Mouse (Mus musculus) stomach, embryonic 16.5 days (tissue): ENCODE measurements around the gene Olfr12. TPM values are rescaled to one million over a fixed set of nuclear protein-coding genes. Genes with fewer than 3 reads are reported as not detected.

ENCODE experiments used
- ATAC-seq: fragments of 200-750 bp; cut with Nextera tagmentation; 2 replicates; pipeline ENCODE4 v1.8.0; 2017; ENCODE audit warnings: moderate number of reproducible peaks, moderate TSS enrichment; ENCODE audit not compliant: insufficient read depth, low FRiP score
- H3K27ac ChIP-seq: fragments of 300-500 bp; sonication (generic); 2 replicates; pipeline ENCODE4 v1.5.1; 2014; ENCODE audit warnings: low read length
- H3K27me3 ChIP-seq: fragments of 300-500 bp; sonication (generic); 2 replicates; pipeline ENCODE4 v1.6.1; 2014; ENCODE audit warnings: low read length, control low read depth, mixed read lengths; ENCODE audit not compliant: control insufficient read depth, insufficient read depth
- H3K36me3 ChIP-seq: fragments of 300-500 bp; sonication (generic); 2 replicates; pipeline ENCODE4 v1.6.1; 2014; ENCODE audit warnings: low read length; ENCODE audit not compliant: control insufficient read depth, insufficient read depth
- H3K4me1 ChIP-seq: fragments of 300-500 bp; sonication (generic); 2 replicates; pipeline ENCODE4 v1.6.1; 2014; ENCODE audit warnings: low read length, control low read depth, mixed read lengths; ENCODE audit not compliant: control insufficient read depth, insufficient read depth
- H3K4me2 ChIP-seq: fragments of 300-500 bp; sonication (generic); 2 replicates; pipeline ENCODE4 v1.6.1; 2014; ENCODE audit warnings: low read depth, low read length, mixed read lengths
- H3K4me3 ChIP-seq: fragments of 300-500 bp; sonication (generic); replicated peaks from 2 replicates; pipeline ENCODE4 v1.5.1; 2014; ENCODE audit warnings: mild to moderate bottlenecking, low read length
- H3K9ac ChIP-seq: fragments of 300-500 bp; sonication (generic); 2 replicates; pipeline ENCODE4 v1.6.1; 2014; ENCODE audit warnings: low read length
- H3K9me3 ChIP-seq: fragments of 300-500 bp; sonication (generic); replicated peaks from 2 replicates; pipeline ENCODE4 v1.6.1; 2016; ENCODE audit warnings: low read length, control low read depth; ENCODE audit not compliant: control insufficient read depth
- WGBS: fragments of 180-500 bp; shearing (Covaris S2); extraction: QIAGEN DNeasy Blood & Tissue Kit; methylation state at CpG from one replicate; pipeline ENCODE4 v1.1.7; 2014; 5-methylcytosine and 5-hydroxymethylcytosine counted together
- polyA plus RNA-seq: library from polyadenylated mRNA; unstranded; fragments of >200 nt; fragmentation: Nextera tagmentation; extraction: Ambion mirVana; gene quantifications from 2 replicates; pipeline ENCODE4 v1.2.1, GENCODE M21; 2015

Olfr12 gene
- polyA plus RNA-seq, 1 experiment from 2014 or later = not detected

DNA sequence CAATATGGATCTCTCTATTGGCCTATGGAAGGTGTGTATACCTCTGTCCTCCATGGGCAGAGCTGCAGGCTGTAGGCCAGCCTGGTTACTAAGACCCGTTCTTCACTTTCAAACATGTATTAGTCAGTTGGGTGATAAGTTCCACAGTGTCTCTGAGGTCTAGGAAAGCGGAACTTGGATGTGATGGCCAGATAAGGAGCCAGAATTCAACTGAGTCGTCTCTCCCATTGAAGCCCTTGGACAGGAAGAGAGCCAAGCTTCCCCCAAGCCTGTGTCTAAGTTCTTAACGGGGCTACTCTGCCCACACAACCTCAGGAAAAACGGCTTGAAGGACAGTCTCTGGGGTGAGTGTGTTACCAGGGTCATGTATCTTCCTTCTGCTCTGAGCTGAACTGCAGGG, 41.8 kb downstream of the Olfr12 start:
- no peak overlapping the region for H3K4me2 ChIP-seq
- H3K4me3 ChIP-seq = no peak overlapping the region
- peaks cover under 1% of the 10 kb centered on the region; the same call in 1 of the 2 replicates for H3K27me3 ChIP-seq
- 45% methylated on average over 5 of the region's 5 CpGs for WGBS
- ATAC-seq = no peak
- no peaks in the 10 kb centered on the region for H3K36me3 ChIP-seq
- no peak overlapping the region for H3K9ac ChIP-seq
- H3K4me1 ChIP-seq = peaks cover 3% of the 10 kb centered on the region; the same call in 1 of the 2 replicates
- H3K27ac ChIP-seq = no peak overlapping the region
- no peaks in the 10 kb centered on the region for H3K9me3 ChIP-seq

DNA sequence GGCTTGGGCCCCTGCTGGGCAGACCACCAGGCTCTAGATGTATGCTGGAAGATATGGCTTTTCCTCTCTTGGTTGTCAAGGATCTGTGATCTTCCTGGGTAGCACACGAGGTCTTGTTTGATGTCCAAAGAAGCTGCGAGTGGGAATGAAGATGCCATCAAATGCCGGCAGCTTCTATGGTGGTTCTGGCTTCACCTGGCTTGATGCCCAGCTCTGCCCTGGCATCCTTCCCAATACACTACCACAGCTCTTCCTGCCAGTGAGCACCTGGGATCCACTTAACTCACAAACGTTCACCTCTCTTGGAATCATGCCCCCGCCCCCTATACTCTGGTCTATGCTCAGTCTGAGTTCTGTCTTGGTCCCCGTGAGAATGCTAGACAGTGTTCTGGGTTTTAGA, 49.5 kb downstream of the Olfr12 start:
- 67% methylated on average over 6 of the region's 6 CpGs for WGBS
- Histone ChIP-seq H3K27ac (no peak overlapping the region), H3K27me3 (peaks cover 3% of the 10 kb centered on the region; the same call in 1 of the 2 replicates), H3K36me3 (no peaks in the 10 kb centered on the region), H3K4me3 (no peak overlapping the region), H3K4me2 (no peak overlapping the region), H3K4me1 (no peaks in the 10 kb centered on the region), H3K9ac (no peak overlapping the region), H3K9me3 (0 out of 2 replicates have a peak, but pooled peaks cover 4% of the 10 kb centered on the region)
- no peak for ATAC-seq

DNA sequence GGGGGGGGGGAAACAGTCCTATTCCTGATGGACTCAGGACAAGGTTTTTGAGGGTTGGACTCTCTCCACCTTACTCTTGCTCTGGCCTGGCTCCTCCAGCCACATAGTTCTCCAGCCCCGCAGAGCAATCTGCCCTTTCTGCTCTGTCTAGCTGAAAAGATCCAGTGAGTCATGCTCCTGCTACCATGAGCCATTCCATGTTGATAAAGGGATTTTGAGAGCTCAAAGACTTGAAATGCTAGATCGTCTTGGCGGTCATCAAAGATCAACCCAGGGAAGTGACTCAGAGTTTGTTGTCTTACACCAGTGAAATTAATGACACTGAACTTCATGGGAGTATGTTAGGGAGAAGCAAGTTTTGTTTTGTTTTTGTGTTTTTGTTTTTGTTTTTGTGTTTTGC, 51.8 kb downstream of the Olfr12 start:
- Histone ChIP-seq H3K4me1 (no peaks in the 10 kb centered on the region), H3K36me3 (no peaks in the 10 kb centered on the region), H3K4me2 (no peak overlapping the region), H3K9ac (no peak overlapping the region), H3K27me3 (peaks cover 2% of the 10 kb centered on the region; the same call in 1 of the 2 replicates), H3K27ac (no peak overlapping the region), H3K9me3 (0 out of 2 replicates have a peak, but pooled peaks cover 4% of the 10 kb centered on the region), H3K4me3 (no peak overlapping the region)
- WGBS = 78% methylated on average over 3 of the region's 3 CpGs
- ATAC-seq = no peak

DNA sequence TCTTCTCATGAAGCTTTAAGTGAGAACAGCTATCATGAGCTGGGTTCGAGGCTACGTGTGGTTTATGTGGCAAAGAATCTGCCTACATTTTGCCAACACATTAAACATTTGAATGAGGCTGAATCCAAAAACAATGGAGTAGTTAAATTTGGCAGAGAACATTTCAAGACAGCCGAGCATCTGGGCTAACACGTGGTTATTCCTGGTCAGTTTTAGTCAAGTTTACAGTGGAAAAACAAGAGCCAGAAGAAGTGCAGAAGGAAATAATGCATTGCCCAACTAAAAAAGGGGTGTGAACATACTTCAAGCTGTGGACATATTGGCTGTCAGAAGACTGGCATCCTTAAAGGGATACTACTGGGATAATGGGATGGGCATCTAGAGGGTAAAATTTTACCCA, 53.7 kb downstream of the Olfr12 start:
- H3K9ac ChIP-seq = no peak overlapping the region
- WGBS = 81% methylated on average over 4 of the region's 4 CpGs

More for the DNA sequence above, 53.7 kb downstream of the Olfr12 start:
- H3K9me3 ChIP-seq = 0 out of 2 replicates have a peak, but pooled peaks cover 4% of the 10 kb centered on the region
- H3K4me2 ChIP-seq = no peak overlapping the region
- no peaks in the 10 kb centered on the region for H3K27me3 ChIP-seq
- H3K4me3 ChIP-seq = no peak overlapping the region
- no peak overlapping the region for H3K27ac ChIP-seq
- H3K36me3 ChIP-seq = no peaks in the 10 kb centered on the region
- no peak for ATAC-seq
- no peaks in the 10 kb centered on the region for H3K4me1 ChIP-seq

Other genes starting within 250 kb of the Olfr12 start
- gene Ndufa10, start 143.9 kb upstream of the Olfr12 start, polyA plus RNA-seq = 289 and 292 TPM in 2 replicates
- not detected in 2 replicates for gene Olfr1416, start 132.7 kb upstream of the Olfr12 start, polyA plus RNA-seq
- not detected in 2 replicates for gene Olfr1415, start 121.7 kb upstream of the Olfr12 start, polyA plus RNA-seq
- not detected in 2 replicates for gene Olfr1414, start 99.1 kb upstream of the Olfr12 start, polyA plus RNA-seq
- gene Olfr1413, start 46.5 kb upstream of the Olfr12 start, polyA plus RNA-seq = not detected in 2 replicates
- not detected in 2 replicates for gene Olfr1412, start 32.0 kb upstream of the Olfr12 start, polyA plus RNA-seq
- gene Olfr1411, start 23.4 kb upstream of the Olfr12 start, polyA plus RNA-seq = not detected in 2 replicates
- gene Olfr1410, start 12.0 kb upstream of the Olfr12 start, polyA plus RNA-seq = not detected in 2 replicates
- 335 and 376 TPM in 2 replicates for gene Cops9, start 24.2 kb downstream of the Olfr12 start, polyA plus RNA-seq
- gene Otos, start 31.1 kb downstream of the Olfr12 start, polyA plus RNA-seq = 0.19 TPM in 1 of 2 replicates, not detected in the other
- gene Gpc1, start 213.9 kb downstream of the Olfr12 start, polyA plus RNA-seq = 36.2 and 39.3 TPM in 2 replicates